Mouse (Mus musculus) embryo, embryonic 11 days (tissue): ENCODE data around the gene Nubpl.

ENCODE experiments used
- DNase-seq: peaks from one replicate; pipeline ENCODE4 v3.0.0-alpha.2; 2015

Gene Nubpl

DNA sequence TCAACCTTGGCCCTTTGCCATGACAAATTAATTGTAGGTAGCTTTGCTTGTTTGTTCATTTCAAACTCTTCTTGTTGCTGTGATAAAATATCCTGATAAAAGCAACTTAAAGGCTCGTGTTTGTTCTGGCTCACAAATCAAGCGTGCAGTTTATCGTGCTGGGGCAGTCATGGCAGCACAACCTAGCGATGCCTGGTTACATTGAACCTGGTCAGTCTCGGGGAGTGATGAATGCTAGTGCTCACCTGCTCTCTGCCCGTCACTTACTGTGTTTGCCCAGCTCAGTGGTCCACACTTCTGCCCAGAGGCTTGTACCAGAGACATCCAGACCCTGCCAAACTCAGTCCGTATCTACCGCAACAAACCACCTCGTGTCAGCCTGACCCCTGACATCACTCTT lies 149.9 kb downstream of the Nubpl start:
- no peak for DNase-seq

GRCm38 (mm10) chr12:52248531-52248930 lies 151.0 kb downstream of the Nubpl start:
- no peak for DNase-seq

GRCm38 (mm10) chr12:52254089-52254488 lies 156.6 kb downstream of the Nubpl start:
- DNase-seq = no peak

DNA sequence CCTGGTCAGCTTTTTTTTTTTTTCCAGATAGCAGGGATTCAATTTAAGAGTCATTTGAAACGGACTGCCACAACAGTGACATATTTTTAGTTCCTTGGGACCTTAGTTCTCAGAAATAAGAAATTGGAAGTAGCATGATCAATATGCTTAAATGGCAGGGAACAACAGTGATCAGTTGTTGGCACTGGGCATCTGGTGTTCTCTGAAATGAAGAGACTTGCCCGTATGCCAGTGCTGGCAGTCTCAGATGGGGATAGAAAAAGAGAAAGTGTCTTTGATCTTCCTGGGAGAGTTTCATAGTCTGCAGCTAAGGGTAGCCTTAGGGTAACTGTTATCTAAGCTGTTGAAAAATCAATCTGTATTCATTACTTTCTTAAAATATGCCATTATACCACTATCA lies 170.6 kb downstream of the Nubpl start:
- DNase-seq = no peak

- no peak for DNase-seq
Observed at GRCm38 (mm10) chr12:52272828-52273227, 175.3 kb downstream of the Nubpl start.

DNA sequence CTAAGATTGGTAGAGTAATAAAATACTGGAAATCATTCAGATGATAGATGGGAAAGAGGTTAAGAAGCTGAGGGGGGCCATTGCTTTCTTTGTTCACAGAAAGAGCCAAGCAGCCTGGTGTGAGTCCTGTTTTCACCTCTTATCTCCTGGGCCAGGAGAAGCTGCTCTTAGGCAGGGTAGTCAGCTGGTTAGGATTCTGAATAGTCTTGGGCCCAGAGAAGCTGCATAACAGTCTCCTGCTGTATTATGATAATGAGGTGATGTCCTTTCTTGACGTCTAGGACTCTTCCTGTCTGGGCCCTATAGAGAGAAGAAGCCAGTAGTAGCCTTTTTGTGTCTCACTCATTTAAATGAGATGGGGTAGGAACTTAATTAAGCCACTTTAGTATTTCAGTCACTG lies 178.8 kb downstream of the Nubpl start:
- no peak for DNase-seq

- no peak for DNase-seq
Observed at GRCm38 (mm10) chr12:52281232-52281631, 183.7 kb downstream of the Nubpl start.

GRCm38 (mm10) chr12:52284471-52284870 lies 186.9 kb downstream of the Nubpl start:
- DNase-seq = no peak

- no peak for DNase-seq
Observed at GRCm38 (mm10) chr12:52286802-52287201, 189.3 kb downstream of the Nubpl start.

- no peak for DNase-seq
Observed at GRCm38 (mm10) chr12:52288537-52288936, 191.0 kb downstream of the Nubpl start.

DNA sequence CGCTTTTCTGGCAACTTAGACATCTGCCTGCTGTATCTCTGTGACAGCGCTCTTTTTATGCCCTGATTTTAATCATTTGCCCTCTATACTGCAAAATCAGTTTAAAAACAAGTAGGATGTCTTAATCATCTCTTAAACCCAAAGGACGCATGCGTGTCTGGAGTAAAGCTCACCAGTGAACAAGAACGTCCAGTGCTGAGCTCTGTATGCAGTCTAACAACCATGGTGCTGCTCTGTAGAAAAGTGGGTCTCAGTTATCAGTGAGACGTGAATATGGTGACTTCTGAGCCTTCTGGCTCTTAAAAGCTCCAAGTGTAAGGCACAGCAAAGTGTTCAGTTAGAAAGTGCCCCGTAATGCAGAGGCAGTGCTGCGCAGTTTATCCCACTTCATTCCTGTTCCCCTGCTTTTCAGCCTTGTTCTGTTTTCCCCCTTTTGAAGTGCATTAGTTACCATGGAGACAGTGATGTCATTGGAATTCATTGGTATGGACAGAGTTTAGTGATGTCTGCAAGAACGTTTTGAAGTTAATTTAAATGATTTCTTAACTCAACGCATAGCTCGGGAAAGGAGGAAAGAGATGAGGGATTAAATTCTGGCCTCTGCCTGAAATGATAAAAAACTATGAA lies 191.5 kb downstream of the Nubpl start:
- peak; percentile 63 for DNase-seq

DNA sequence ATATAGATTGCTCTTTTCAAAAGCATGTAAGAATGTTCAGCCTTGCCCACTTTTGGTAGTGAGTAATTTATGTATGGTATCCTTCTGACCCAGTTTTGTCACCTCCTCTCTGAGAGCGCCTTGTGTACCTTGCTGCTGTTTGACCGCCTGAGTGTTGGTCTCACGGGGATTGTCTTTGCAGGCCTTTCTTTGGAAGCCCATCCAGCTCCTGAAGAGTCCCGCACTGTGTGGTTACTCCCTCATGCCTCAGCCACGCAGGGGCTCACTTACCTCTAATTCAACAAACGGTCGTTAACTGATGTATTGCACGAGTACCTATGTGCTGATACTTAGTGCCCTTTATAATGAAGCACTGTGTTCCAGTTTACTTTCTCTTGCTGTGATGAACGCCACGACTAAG lies 192.1 kb downstream of the Nubpl start:
- peak; percentile 27 for DNase-seq

DNA sequence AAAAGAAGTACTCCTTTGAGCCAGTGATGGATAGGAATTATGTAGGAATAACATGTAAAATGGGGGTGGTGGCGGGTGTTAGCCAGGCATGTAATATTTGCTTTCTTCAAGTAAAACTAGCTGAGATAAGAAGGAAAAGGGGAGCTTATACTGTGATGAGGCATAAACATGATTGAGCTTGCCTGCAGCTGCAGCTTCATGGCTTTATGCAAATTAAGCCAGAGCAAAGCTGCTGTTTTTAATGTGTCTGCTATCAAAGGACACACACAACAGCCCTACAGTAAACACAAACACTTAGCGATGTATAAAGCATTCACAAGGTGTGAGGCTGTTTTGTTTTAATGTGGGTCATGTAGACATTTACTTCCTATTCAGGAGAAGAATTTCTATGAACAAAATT lies 196.4 kb downstream of the Nubpl start:
- no peak for DNase-seq

DNA sequence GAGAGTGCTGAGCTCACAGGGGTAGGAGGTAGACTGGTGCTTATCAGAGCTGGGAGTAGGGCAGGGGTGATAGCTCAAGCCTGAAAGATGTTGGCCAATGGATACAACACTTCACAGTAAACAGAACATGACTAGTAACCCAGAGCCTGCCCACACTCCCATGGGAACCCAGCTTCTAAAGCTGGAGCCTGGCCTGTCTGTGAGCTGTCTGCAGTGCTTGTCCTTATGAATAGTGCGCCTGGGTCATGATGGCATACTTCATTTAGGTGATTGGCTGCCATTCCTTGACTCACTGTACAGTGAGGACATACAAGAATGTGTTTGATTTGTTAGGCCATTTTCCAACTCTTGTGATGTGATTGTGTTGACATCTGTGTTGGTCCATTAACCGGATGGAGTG lies 200.5 kb downstream of the Nubpl start:
- DNase-seq = no peak

GRCm38 (mm10) chr12:52298683-52299082 lies 201.1 kb downstream of the Nubpl start:
- no peak for DNase-seq

DNA sequence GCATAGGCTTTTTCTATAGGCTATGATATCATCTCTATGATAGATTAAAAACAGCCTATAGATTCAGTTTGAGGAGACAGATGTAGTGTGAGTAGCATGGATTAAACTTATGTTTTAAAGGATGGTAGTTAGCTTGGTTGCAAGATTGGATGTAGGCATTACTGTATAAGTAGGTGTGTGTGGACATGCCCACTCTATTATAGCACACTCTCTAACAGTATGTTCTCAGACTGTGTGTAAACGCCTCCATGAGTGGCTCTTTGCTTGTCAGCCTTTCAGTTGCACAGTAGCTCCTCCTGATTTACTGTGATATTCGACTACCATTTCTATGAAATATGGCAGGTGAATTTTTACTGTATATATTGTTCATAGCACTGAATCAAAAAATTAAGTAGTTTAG lies 205.4 kb downstream of the Nubpl start:
- DNase-seq = no peak

DNA sequence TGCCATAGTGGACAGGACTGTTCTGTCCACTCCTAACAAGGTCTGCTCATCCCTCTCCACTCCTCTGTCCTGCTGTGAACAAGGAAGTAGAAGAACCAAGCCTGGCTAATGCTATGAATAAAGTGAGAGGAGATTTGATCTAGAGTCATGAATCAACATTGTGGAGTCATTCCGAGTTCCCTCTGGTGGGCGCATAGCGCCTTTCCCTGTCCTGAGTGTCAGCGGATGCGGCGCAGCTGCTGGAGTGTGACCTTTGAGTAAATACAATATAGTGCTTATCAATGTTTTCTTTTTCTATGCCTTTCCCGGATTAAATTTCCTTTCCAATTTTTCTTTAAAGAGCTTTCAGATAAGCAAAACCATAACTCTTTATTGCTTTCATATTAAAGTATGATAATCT lies 208.8 kb downstream of the Nubpl start:
- no peak for DNase-seq

DNA sequence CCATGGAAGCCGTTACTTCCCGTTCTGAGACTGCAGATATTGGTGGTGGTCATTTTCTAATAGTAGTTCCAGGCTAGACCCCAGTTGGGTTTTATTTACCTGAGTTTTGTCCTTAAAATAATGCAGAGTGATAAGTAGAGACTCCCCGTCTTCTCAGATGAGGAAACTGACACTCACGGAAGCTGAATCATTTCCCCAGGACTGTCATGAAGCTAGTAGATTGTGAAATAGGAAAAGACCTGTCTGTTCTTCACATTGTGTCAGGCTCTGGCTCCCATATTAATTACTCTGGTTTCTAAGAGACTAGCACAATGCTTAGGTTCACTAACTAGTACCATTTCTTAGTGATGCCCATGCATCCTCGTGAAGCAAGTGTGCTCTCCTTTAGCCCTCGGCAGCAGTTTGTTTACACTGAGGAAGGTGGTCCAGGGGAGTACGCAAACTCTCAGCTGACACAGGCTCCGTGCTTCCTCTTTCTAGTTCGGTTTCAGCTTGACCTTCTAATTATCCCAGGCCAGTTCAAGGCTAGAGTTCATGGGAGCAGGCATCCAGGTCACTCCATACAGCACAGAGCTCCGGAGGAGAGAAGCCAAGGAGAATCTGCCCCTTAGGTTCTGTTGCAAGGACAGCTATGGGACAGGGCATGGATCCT lies 209.9 kb downstream of the Nubpl start:
- no peak for DNase-seq

GRCm38 (mm10) chr12:52308628-52309027 lies 211.1 kb downstream of the Nubpl start:
- no peak for DNase-seq

DNA sequence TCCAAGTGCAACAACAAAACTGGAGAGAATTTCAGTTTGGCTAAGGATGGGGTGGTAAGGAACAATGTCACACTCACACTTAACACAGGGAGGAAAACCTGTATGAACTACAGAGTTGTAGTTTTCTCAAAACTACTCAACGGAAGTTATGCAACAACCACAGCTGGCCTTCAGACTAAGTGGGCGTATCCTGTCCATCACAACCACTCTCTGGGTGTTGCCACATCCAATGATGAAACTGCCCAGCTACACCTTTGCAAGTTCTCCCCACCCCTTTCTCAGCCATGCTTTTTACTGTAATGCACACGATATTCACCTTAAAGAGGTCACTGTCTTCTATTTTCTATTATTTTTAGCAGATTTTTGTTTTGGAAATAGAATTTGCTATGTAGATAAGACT lies 217.3 kb downstream of the Nubpl start:
- DNase-seq = no peak

DNA sequence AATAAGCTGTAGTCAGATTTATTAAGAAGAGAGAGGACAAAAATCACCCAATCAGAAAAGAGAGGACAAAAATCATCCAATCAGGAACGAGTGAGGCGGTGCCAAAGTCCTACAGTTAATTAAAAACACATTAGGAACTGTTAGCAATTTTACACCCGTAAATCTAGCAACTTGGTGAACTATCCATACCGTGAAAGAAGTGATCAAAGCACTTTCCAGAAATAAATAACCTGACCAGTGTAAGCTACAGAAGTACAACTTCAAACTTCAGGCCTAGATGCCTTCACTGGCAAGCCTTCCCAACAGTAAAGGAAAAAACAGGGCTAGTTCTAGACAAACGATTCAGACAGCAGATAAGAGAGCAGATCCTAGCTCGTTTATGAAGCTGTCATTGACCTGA lies 220.1 kb downstream of the Nubpl start:
- DNase-seq = no peak

GRCm38 (mm10) chr12:52318426-52318825 lies 220.9 kb downstream of the Nubpl start:
- DNase-seq = no peak

DNA sequence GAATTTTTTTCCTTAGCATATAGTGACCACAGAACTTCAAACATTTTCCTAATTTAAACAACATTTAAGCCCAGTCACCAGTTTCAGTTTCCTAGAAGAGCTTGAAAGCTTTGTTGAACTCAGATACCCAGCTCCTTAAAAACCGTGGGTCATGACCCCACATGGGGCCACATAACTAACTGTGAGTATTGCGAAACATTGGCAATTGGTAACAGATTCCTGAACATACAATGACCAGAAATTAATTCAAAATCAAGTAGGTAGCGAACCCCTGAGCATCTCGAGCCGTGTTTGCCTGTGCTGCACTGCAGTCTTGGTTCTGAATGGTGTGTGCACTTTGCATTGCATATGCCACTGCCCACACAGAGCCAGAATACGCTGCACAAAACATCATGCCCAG lies 221.6 kb downstream of the Nubpl start:
- DNase-seq = no peak

- no peak for DNase-seq
Observed at GRCm38 (mm10) chr12:52328488-52328887, 231.0 kb downstream of the Nubpl start.

- DNase-seq = no peak
Observed at GRCm38 (mm10) chr12:52335142-52335765, 237.7 kb downstream of the Nubpl start.
